Mouse (Mus musculus): ENCODE measurements around the gene Mob3c.

Gene Mob3c

DNA sequence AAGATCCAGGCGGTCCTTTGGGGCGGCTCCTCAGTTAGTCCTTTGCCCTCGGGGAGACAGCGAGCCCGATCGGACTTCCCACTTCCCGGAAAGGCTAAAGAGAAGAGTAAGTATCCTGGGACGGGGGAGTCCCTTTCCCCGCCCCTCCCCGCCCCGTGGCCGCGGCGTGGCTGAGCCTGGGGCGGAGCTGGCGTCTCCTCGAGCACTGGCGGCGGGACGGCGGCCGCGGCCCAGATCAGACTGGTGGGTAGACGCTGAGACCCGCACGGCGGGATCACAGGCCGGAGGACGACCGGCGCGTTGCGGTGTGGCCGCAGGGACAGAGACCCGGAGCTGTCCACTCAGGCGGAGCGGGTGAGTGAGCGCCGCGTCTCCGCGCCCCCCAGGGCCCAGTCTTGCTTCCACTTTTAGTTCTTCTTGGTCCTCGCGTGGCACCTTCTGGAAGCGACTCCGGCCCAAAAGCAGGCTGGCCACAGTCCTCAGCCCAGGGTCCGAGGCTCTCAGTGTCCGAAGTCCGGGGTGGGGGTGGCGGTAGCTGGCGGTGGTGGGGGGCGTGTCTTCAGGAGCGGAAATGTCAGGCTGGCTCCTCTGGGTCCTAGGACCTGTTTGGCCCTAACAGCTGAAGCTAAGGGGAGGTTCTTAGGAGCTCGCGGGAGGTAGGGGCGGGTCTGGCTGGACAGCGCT, at the start of gene Mob3c:
Mob3c (plus strand) TSS at position 205 of the 684 bp plus-strand sequence.
- peak; percentile 54 for DNase-seq (ENCODE audit: low spot score)

DNA sequence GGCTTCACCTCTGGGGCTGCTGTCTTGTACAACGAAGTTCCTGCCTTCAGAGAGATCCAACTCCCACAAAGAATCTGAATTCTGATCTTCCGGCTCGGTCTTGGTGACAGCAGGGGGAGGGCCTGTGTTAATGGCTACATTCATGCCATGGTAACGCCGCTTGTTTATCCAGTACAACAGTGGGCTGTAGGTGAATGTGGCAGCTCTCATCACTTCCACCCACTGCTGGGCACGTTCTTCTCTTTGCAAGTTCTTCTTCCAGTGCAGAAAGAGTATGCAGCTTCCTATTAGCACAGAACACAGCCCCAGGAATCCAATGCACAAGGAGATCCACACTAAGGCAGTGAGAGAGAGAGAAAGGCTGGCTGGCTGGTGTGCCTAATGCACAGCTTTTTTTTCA, 47.6 kb upstream of the Mob3c start:
- no peak for DNase-seq (ENCODE audit: low spot score)

DNA sequence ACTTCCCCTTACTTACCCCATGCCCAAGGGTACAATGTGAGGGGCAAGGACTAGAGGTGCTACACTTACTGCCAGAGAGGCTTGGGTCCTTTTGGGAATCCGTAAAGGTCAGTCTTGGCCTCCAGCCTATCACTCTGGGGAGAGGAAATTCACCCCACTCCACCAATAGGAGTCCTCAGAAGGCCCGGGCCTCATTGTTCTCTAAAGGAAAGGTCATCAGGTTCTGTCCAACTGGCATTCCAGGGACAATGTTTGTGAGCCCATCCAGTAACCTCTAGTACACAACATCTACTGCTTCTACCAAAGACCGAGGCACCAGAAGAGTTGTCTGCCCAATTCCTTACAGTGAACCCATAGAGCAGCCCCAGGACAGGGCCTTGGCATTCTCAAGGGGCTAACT, 47.0 kb upstream of the Mob3c start, which contains the start of gene Tex38:
Tex38 (minus strand) TSS at position 101 of the 400 bp plus-strand sequence.
- DNase-seq (ENCODE audit: low spot score) = no peak

- no peak for DNase-seq (ENCODE audit: low spot score)
Observed at GRCm38 (mm10) chr4:115782026-115782805, 45.7 kb upstream of the Mob3c start.

- DNase-seq (ENCODE audit: low spot score) = peak; percentile 69
Observed at GRCm38 (mm10) chr4:115784769-115785510, 43.0 kb upstream of the Mob3c start, which contains the start of gene Atpaf1. Gene Atpaf1, plus strand, starts transcription at chr4:115784812.

- DNase-seq (ENCODE audit: low spot score) = no peak
Observed at GRCm38 (mm10) chr4:115785511-115786034, 42.3 kb upstream of the Mob3c start.

DNA sequence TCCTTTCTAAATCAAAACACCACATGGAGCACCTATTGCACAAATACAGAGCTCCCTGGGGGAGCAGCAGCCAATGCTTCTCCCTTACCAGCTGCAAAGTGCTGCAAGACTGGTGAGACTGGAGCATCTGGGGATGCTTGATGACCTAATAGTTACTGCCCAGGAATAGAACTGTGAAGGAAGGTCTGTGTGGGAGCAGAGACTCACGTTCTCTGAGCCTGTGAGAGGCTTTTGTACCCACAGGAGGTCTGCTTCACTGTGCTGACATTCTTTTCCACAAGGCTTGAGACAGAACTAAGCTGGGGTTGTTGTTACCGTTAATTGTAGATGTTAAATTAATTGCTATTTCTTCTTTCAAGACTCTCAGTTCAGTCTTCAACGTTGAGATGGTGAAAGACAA, 37.0 kb upstream of the Mob3c start:
- DNase-seq (ENCODE audit: low spot score) = no peak

GRCm38 (mm10) chr4:115795360-115795759, 32.5 kb upstream of the Mob3c start:
- DNase-seq (ENCODE audit: low spot score) = no peak

DNA sequence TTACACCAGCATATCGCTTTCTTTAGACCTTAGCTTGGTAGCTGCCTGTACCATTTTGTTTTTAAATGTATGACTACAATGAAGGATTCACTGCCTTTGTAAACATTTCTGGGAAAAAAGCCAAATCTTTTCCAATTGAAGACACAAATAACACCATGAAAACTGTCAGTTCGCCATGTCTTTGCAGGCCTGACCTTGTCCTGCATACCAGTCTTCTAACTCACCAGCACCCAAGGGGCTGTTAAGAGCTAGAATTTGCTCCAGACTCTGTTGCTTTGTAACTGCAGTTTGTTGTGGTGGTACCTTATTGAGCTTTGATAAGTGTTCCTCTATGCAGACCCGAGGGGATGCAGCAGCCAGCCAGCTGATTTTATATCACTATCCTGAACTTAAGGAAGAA, 27.9 kb upstream of the Mob3c start:
- DNase-seq (ENCODE audit: low spot score) = no peak

- no peak for DNase-seq (ENCODE audit: low spot score)
Observed at GRCm38 (mm10) chr4:115812326-115812725, 15.6 kb upstream of the Mob3c start.

DNA sequence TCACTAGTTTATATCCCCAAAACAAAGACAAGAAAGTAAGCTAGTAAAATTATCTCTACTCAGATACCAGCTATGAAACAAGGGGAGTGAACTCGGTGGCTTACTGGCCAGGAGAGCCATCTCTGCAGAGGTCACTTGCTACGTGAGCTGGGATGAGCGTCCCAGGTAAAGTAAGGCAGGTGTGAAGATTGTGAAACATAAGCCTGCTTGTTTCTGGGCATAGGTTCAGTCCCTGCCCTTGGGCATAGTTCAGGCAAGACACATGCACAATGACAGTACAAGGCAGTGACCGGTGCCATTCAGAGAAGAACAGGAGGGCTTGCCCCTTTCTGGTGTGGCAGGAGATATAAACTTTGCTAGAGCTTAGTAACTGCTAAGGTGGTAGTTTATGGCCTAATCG, 12.3 kb upstream of the Mob3c start:
- DNase-seq (ENCODE audit: low spot score) = no peak

DNA sequence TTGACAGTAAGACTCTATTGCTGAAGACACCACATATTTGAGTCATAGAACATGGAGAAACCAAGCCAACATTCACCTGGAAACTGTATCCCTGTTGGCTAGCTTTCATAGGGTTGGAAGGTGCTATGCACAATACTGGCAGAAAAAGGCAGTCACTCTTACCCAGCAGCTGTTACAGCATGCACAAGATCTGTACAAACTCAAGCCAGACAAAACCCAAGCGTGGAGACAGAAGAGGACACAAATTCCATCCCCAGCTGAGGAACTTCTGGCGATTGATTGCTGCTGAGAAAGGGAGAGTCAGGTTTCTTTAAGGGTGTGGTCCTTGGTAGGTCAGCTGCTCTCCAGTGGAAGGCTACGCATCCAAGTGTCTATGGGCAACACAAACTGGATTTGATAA, 7.7 kb upstream of the Mob3c start:
- DNase-seq (ENCODE audit: low spot score) = no peak

DNA sequence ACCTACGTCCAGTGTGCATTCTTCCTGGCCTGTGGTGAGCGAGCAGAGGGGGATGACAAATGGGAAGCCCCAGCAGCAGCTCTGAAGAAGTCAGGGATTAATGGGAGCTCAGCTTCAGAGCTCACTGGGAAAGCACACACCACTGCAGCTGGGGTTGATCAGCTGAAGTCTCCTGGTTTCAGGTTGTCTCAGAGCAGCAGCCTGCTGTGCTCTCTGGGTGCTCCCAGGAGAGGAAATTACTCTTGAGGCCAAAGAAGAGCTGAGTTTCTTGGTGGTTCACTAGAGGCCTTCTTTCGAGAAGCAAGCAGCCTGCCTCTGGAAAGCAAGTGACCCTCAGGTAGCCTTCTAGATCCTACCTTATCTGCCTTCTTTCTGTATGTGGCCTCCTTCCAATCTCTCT, 6.9 kb upstream of the Mob3c start:
- no peak for DNase-seq (ENCODE audit: low spot score)

- DNase-seq (ENCODE audit: low spot score) = no peak
Observed at GRCm38 (mm10) chr4:115821431-115821830, 6.5 kb upstream of the Mob3c start.

DNA sequence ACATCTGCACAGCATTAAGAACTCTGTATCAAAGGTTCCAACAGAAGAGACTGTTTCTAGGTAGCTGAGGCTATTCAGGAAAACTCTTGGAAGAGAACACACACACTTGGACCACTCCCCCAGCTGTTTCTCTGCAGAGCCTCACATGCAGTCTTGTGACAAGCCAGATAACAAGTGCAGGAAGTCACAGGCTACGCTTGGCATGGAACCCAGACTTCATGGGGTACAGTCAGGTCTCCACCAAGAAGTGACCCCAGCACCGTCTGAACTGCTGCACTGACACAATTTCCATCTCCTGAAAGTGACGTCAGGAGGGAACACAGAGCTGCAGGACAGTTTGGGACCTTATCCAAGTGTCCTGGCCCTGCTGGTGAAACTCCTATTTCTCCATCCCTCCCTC, 6.0 kb upstream of the Mob3c start:
- no peak for DNase-seq (ENCODE audit: low spot score)

- no peak for DNase-seq (ENCODE audit: low spot score)
Observed at GRCm38 (mm10) chr4:115824178-115824577, 3.7 kb upstream of the Mob3c start.

GRCm38 (mm10) chr4:115825271-115825670, 2.6 kb upstream of the Mob3c start:
- no peak for DNase-seq (ENCODE audit: low spot score)

DNA sequence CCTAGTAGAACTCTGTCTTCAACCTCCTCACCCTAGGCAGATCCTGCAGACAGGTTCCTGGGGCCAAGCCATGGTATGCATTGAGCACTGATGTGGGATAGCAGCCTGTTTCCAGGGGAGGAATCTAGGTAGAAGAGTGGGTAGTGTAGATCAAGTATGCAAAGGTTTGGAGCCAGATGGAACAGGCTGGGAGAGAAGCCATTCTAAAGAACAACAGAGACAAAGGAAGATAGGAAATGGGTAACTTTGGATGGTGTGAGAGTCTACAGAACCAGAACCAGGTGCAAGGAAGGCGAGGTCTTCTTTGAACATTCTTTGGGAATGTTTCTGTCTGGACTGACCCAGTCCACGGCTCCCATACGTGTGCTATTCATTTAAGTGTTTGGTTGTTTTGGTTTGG, 826 bp upstream of the Mob3c start:
- no peak for DNase-seq (ENCODE audit: low spot score)

- DNase-seq (ENCODE audit: low spot score) = no peak
Observed at GRCm38 (mm10) chr4:115827535-115827887, 381 bp upstream of the Mob3c start.

DNA sequence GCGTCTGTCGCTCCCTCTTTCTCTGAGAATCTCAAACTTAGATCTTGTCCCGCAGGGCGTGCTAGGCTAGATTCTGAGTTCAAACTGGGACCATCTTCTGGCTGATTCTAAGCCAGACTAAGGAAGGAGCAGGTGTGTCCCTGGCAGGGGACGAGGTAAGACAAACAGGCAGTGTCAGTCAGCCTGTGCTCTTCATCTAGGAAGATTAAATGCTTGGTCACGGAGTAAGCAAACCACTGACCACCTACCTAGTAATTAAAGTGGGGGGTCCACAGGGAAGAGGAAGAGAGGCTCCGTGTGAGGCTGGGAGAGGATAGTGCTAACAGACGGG, 645 bp downstream of the Mob3c start:
- no peak for DNase-seq (ENCODE audit: low spot score)

DNA sequence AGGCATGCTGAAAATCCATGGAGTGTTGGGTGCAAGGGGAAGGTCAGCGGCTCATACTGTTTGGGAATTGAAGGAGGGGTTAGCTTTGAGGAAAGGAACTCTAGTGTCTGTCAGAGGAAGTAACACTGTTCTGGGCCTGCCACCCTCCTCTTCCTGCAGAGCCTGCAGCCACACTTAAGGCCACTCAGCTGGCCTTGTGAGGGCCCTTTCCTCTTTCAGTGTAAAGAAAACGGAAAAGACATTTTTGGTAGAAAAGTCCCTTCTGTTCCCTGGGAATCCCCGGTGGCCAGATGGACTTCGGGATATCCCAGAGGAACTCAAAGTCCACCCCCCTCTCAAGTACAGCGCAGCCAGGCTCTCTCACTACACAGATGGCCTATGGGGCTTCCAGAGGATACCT, 2.6 kb downstream of the Mob3c start:
- DNase-seq (ENCODE audit: low spot score) = no peak

DNA sequence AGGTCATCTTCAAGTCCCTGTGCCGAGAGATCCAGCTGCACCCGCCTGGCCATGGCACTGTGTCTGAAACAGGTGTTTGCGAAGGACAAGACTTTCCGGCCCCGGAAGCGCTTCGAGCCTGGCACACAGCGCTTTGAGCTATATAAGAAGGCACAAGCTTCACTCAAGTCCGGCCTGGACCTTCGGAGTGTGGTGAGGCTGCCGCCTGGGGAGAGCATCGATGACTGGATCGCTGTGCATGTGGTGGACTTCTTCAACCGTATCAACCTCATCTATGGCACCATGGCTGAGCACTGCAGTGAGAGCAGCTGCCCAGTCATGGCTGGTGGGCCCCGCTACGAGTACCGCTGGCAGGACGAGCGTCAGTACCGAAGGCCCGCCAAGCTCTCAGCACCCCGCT, 3.3 kb downstream of the Mob3c start:
- no peak for DNase-seq (ENCODE audit: low spot score)

DNA sequence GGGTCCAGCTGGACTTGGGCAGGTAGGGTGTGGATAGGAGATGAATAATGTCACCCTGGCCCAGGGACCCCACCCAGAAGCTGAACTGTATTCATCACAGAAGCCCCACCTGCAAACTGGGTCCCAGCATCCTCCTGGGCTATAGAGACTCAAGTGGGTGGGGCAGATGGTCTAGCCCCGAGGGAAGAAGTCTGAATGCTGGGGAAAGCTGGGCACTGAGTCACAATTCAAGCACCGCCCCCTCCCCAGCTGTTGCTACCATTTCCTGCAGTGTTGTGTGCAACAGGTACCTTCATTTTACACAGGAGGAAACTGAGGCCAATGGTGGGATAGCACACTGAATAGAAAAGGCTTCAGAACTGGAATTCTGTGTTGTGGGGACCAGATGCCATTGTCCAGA, 4.1 kb downstream of the Mob3c start:
- no peak for DNase-seq (ENCODE audit: low spot score)
